Comparison of ENCODE assay signal across 35 mouse cellular contexts in the genomic region with DNA sequence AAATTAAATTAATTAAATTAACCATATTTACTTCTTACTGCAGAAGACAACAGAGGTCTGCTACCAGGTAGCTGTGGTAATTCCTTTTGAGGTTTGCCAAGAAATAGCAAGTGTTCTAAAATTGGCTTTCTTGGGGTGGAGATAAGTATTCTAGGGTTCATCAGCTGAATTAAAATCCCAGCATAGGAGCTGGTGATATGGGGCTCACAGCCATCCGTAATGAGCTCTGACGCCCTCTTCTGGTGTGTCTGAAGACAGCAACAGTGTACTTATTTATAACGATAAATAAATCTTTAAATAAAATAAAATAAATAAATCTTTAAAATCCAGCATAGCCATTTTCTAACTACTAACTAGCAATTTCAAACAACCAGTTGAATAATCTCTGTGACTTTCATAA. TPM values are rescaled to one million over a fixed set of nuclear protein-coding genes. Genes with fewer than 3 reads are reported as not detected.
A peak's percentile ranks its signal among the peaks of the same experiment; 100 is the strongest.
DNase-seq lines count a peak whose midpoint lies in the region; ATAC-seq and TF ChIP-seq lines count a peak whose summit lies in the region.
"Had no signal": no experiment of that assay in that cellular context is flagged by ENCODE, and none has a peak within 500 bp of the region (broad histone marks: within the 10 kb centered on the region; RNA-seq: fewer than 3 reads in every experiment).

No protein-coding gene starts in this region.

- no peaks in the 10 kb centered on the region for H3K9me3 ChIP-seq in forebrain, embryonic 10.5 days
- H3K9me3 ChIP-seq in forebrain, embryonic 13.5 days (replicated peaks) = no peaks in the 10 kb centered on the region
- H3K9me3 ChIP-seq in midbrain, embryonic 10.5 days (replicated peaks) = no peaks in the 10 kb centered on the region
- no peaks in the 10 kb centered on the region for H3K9me3 ChIP-seq in midbrain, embryonic 14.5 days (ENCODE audit: control insufficient read depth, low read length)
- H3K9me3 ChIP-seq in liver, embryonic 14.5 days (ENCODE audit: control insufficient read depth, low read length) = no peaks in the 10 kb centered on the region
- H3K9me3 ChIP-seq: embryonic facial prominence, embryonic 13.5 days; G1E; heart, embryonic 12.5 days; kidney, embryonic 15.5 days; limb, embryonic 13.5 days; midbrain, embryonic 12.5 days; neural tube, embryonic 13.5 days had no signal

- no peak overlapping the region for H3K9ac ChIP-seq in forebrain, embryonic 13.5 days
- H3K9ac ChIP-seq in midbrain, embryonic 14.5 days (replicated peaks; ENCODE audit: low read length) = no peak overlapping the region
- no peak overlapping the region for H3K9ac ChIP-seq in liver, embryonic 14.5 days (replicated peaks)
- H3K9ac ChIP-seq: heart, embryonic 12.5 days; hindbrain, embryonic 14.5 days; kidney, embryonic 15.5 days; limb, embryonic 13.5 days; midbrain, embryonic 12.5 days had no signal

- peaks cover 38% of the 10 kb centered on the region for H3K4me1 ChIP-seq in forebrain, embryonic 10.5 days
- peaks cover 14% of the 10 kb centered on the region for H3K4me1 ChIP-seq in forebrain, embryonic 13.5 days
- H3K4me1 ChIP-seq in midbrain, embryonic 10.5 days = peaks cover 30% of the 10 kb centered on the region
- peaks cover 7% of the 10 kb centered on the region; the same call in 1 of the 2 replicates for H3K4me1 ChIP-seq in midbrain, embryonic 14.5 days (ENCODE audit: control insufficient read depth, insufficient read depth, low read length)
- H3K4me1 ChIP-seq in liver, embryonic 14.5 days (replicated peaks; ENCODE audit: control insufficient read depth in 2 of 2, insufficient read depth in 2 of 2, low read length in 1 of 2) = peaks cover 26% of the 10 kb centered on the region in 2 experiments

- DNase-seq in forebrain, embryonic 10.5 days (ENCODE audit: extremely low spot score, low spot score) = peak; percentile 7
- no peak for DNase-seq in layer of hippocampus, adult 2 months (ENCODE audit: low spot score in 2 of 2)
- DNase-seq in layer of hippocampus, adult 9-11 months = no peak
- no peak for DNase-seq in midbrain, embryonic 10.5 days (ENCODE audit: low spot score)
- DNase-seq in midbrain, embryonic 14.5 days = no peak
- no peak for DNase-seq in liver, embryonic 14.5 days (ENCODE audit: low read depth in 3 of 3, low spot score in 3 of 3)
- no peak for DNase-seq in embryo, embryonic 9.5 days (ENCODE audit: extremely low spot score)
- DNase-seq: cerebellum, adult 2 months; cerebellum, postnatal 25 days; gastrocnemius, postnatal 25 days; heart, adult 18-20 months; kidney, adult 18-20 months; kidney, postnatal 25 days; lung, postnatal 36 days; right cerebral cortex, postnatal 4 days; thymus, postnatal 25 days had no signal

- no peak overlapping the region for H3K4me3 ChIP-seq in forebrain, embryonic 10.5 days
- no peak overlapping the region for H3K4me3 ChIP-seq in forebrain, embryonic 13.5 days
- H3K4me3 ChIP-seq in layer of hippocampus, adult 2 months = no peak overlapping the region
- H3K4me3 ChIP-seq in midbrain, embryonic 10.5 days = no peak overlapping the region
- H3K4me3 ChIP-seq in midbrain, embryonic 14.5 days (replicated peaks; ENCODE audit: low read depth, low read length) = no peak overlapping the region
- no peak overlapping the region for H3K4me3 ChIP-seq in liver, embryonic 14.5 days (ENCODE audit: insufficient read depth in 1 of 2, low read depth in 2 of 2, low read length in 2 of 2)
- H3K4me3 ChIP-seq: embryonic facial prominence, embryonic 13.5 days; heart, embryonic 12.5 days; kidney, embryonic 15.5 days; limb, embryonic 13.5 days; midbrain, embryonic 12.5 days; neural tube, embryonic 13.5 days had no signal

- TF ChIP-seq CTCF in layer of hippocampus, adult 2 months (conservative IDR thresholded peaks at IDR 0.05) = peak; percentile 63
- TF ChIP-seq CTCF in liver, embryonic 14.5 days (IDR thresholded peaks at IDR 0.05; ENCODE audit: low read depth) = peak; percentile 23; the same call in 1 of the 2 replicates

- no peak for ATAC-seq in forebrain, embryonic 13.5 days
- ATAC-seq in midbrain, embryonic 14.5 days (ENCODE audit: low FRiP score, low TSS enrichment) = no peak
- ATAC-seq in liver, embryonic 14.5 days (ENCODE audit: insufficient read depth) = no peak

- H3K4me2 ChIP-seq in forebrain, embryonic 13.5 days = no peak overlapping the region
- no peak overlapping the region for H3K4me2 ChIP-seq in midbrain, embryonic 14.5 days (ENCODE audit: low read length)
- no peak overlapping the region for H3K4me2 ChIP-seq in liver, embryonic 14.5 days (ENCODE audit: low read depth)
- H3K4me2 ChIP-seq: embryonic facial prominence, embryonic 13.5 days; heart, embryonic 12.5 days; hindbrain, embryonic 14.5 days; kidney, embryonic 15.5 days; midbrain, embryonic 12.5 days had no signal

- 73% methylated on average over 3 of the region's 3 CpGs for whole genome bisulfite sequencing in forebrain, embryonic 10.5 days
- WGBS in forebrain, embryonic 13.5 days = 70% methylated on average over 3 of the region's 3 CpGs
- whole genome bisulfite sequencing in midbrain, embryonic 10.5 days = 70% methylated on average over 3 of the region's 3 CpGs
- WGBS in midbrain, embryonic 14.5 days = 67% methylated on average over 3 of the region's 3 CpGs
- 52% methylated on average over 3 of the region's 3 CpGs for WGBS in liver, embryonic 14.5 days (ENCODE audit: insufficient replicate concordance)

- H3K27me3 ChIP-seq in forebrain, embryonic 10.5 days (ENCODE audit: poor library complexity, severe bottlenecking) = no peaks in the 10 kb centered on the region
- no peaks in the 10 kb centered on the region for H3K27me3 ChIP-seq in forebrain, embryonic 13.5 days
- no peaks in the 10 kb centered on the region for H3K27me3 ChIP-seq in midbrain, embryonic 10.5 days (ENCODE audit: low read depth, poor library complexity, severe bottlenecking)
- H3K27me3 ChIP-seq in midbrain, embryonic 14.5 days (ENCODE audit: control insufficient read depth, insufficient read depth, low read length) = no peaks in the 10 kb centered on the region
- no peaks in the 10 kb centered on the region for H3K27me3 ChIP-seq in liver, embryonic 14.5 days (ENCODE audit: control insufficient read depth, insufficient read depth, low read length)
- H3K27me3 ChIP-seq: CH12.LX; embryonic facial prominence, embryonic 13.5 days; kidney, embryonic 15.5 days; limb, embryonic 13.5 days; midbrain, embryonic 12.5 days; neural tube, embryonic 13.5 days had no signal

- H3K27ac ChIP-seq in forebrain, embryonic 10.5 days = peak overlapping the region; percentile 90; the same call in 1 of the 2 replicates
- H3K27ac ChIP-seq in forebrain, embryonic 13.5 days = no peak overlapping the region
- no peak overlapping the region for H3K27ac ChIP-seq in layer of hippocampus, adult 2 months
- H3K27ac ChIP-seq in midbrain, embryonic 10.5 days (replicated peaks) = peak overlapping the region; percentile 88; the same call in 1 of the 2 replicates
- no peak overlapping the region for H3K27ac ChIP-seq in midbrain, embryonic 14.5 days (replicated peaks; ENCODE audit: low read depth, low read length)
- H3K27ac ChIP-seq in liver, embryonic 14.5 days = no peak overlapping the region
- H3K27ac ChIP-seq: hindbrain, embryonic 14.5 days; neural tube, embryonic 13.5 days had no signal

- no peaks in the 10 kb centered on the region for H3K36me3 ChIP-seq in forebrain, embryonic 10.5 days (replicated peaks)
- H3K36me3 ChIP-seq in forebrain, embryonic 13.5 days (ENCODE audit: poor library complexity, severe bottlenecking) = no peaks in the 10 kb centered on the region
- no peaks in the 10 kb centered on the region for H3K36me3 ChIP-seq in midbrain, embryonic 10.5 days
- H3K36me3 ChIP-seq in midbrain, embryonic 14.5 days (ENCODE audit: control insufficient read depth, insufficient read depth, low read length) = no peaks in the 10 kb centered on the region
- no peaks in the 10 kb centered on the region for H3K36me3 ChIP-seq in liver, embryonic 14.5 days (replicated peaks; ENCODE audit: control insufficient read depth, insufficient read depth, low read depth)
- H3K36me3 ChIP-seq: embryonic facial prominence, embryonic 13.5 days; G1E; heart, embryonic 12.5 days; kidney, embryonic 15.5 days; limb, embryonic 13.5 days; midbrain, embryonic 12.5 days; neural tube, embryonic 13.5 days had no signal

- no peak for TF ChIP-seq EP300 in liver, embryonic 14.5 days (IDR thresholded peaks at IDR 0.05; ENCODE audit: low read depth)

RNA-seq across cellular contexts. Expression of a gene that starts 1.5 kb away (rescaled TPM):
- polyA plus RNA-seq in forebrain, embryonic 10.5 days (2016; fragmentation: Nextera tagmentation; extraction: Ambion mirVana) = 4.5 and 5.9 TPM in 2 replicates
- polyA plus RNA-seq in forebrain, embryonic 13.5 days (2015; fragmentation: Nextera tagmentation; extraction: Ambion mirVana) = 6.5 and 7.9 TPM in 2 replicates
- total RNA-seq in layer of hippocampus, adult 2 months (2021) = 100 to 1,000 TPM; 108 to 115 TPM
- 4.9 and 5.1 TPM in 2 replicates for polyA plus RNA-seq in midbrain, embryonic 10.5 days (2016; fragmentation: Nextera tagmentation; extraction: Ambion mirVana)
- 2.9 and 4.3 TPM in 2 replicates for polyA plus RNA-seq in midbrain, embryonic 14.5 days (2014; fragmentation: Nextera tagmentation; extraction: Ambion mirVana)
- polyA plus RNA-seq in liver, embryonic 14.5 days (2012; rRNA removed) = 3.5 and 6.2 TPM in 2 replicates
- 8.5 and 10.1 TPM in 2 replicates for polyA plus RNA-seq in liver, embryonic 14.5 days (2014; fragmentation: Nextera tagmentation; extraction: Ambion mirVana)

RNA-seq across cellular contexts. Expression of a gene that starts 4.2 kb away (rescaled TPM):
- not detected in 2 replicates for polyA plus RNA-seq in forebrain, embryonic 10.5 days (2016; fragmentation: Nextera tagmentation; extraction: Ambion mirVana)
- polyA plus RNA-seq in forebrain, embryonic 13.5 days (2015; fragmentation: Nextera tagmentation; extraction: Ambion mirVana) = not detected in 2 replicates
- total RNA-seq in layer of hippocampus, adult 2 months (2021) = not detected
- polyA plus RNA-seq in midbrain, embryonic 10.5 days (2016; fragmentation: Nextera tagmentation; extraction: Ambion mirVana) = not detected in 2 replicates
- polyA plus RNA-seq in midbrain, embryonic 14.5 days (2014; fragmentation: Nextera tagmentation; extraction: Ambion mirVana) = not detected in 2 replicates
- polyA plus RNA-seq in liver, embryonic 14.5 days (2012; rRNA removed) = 0.13 TPM in 1 of 2 replicates, not detected in the other
- not detected in 2 replicates for polyA plus RNA-seq in liver, embryonic 14.5 days (2014; fragmentation: Nextera tagmentation; extraction: Ambion mirVana)
- total RNA-seq: gastrocnemius, postnatal 25 days; heart, adult 18-20 months; hematopoietic stem cell, adult 5-6 weeks; layer of hippocampus, adult 18-20 months; layer of hippocampus, postnatal 25 days; left cerebral cortex, postnatal 10 days had no signal
- polyA plus RNA-seq: C2C12; cerebellum, adult 2 months; embryonic facial prominence, embryonic 13.5 days; forebrain, embryonic 11.5 days; G1E; heart, embryonic 12.5 days; heart, postnatal 0 days; hindbrain, embryonic 14.5 days; kidney, embryonic 15.5 days; liver, embryonic 16.5 days; midbrain, embryonic 12.5 days; neural tube, embryonic 13.5 days; spleen, adult 2 months had no signal

RNA-seq across cellular contexts. Expression of a gene that starts 10.9 kb away (rescaled TPM):
- polyA plus RNA-seq in forebrain, embryonic 10.5 days (2016; fragmentation: Nextera tagmentation; extraction: Ambion mirVana) = 1.3 and 1.5 TPM in 2 replicates
- polyA plus RNA-seq in forebrain, embryonic 13.5 days (2015; fragmentation: Nextera tagmentation; extraction: Ambion mirVana) = 2.2 and 2.8 TPM in 2 replicates
- 1 to 10 TPM; 3.2 to 3.6 TPM for total RNA-seq in layer of hippocampus, adult 2 months (2021)
- 2.3 and 2.5 TPM in 2 replicates for polyA plus RNA-seq in midbrain, embryonic 10.5 days (2016; fragmentation: Nextera tagmentation; extraction: Ambion mirVana)
- polyA plus RNA-seq in midbrain, embryonic 14.5 days (2014; fragmentation: Nextera tagmentation; extraction: Ambion mirVana) = 0.77 and 3.9 TPM in 2 replicates
- 2.8 and 3.4 TPM in 2 replicates for polyA plus RNA-seq in liver, embryonic 14.5 days (2012; rRNA removed)
- polyA plus RNA-seq in liver, embryonic 14.5 days (2014; fragmentation: Nextera tagmentation; extraction: Ambion mirVana) = 10.8 and 12.2 TPM in 2 replicates
- polyA plus RNA-seq: G1E had no signal

RNA-seq across cellular contexts. Expression of a gene that starts 15.8 kb away (rescaled TPM):
- 17.2 and 19.3 TPM in 2 replicates for polyA plus RNA-seq in forebrain, embryonic 10.5 days (2016; fragmentation: Nextera tagmentation; extraction: Ambion mirVana)
- polyA plus RNA-seq in forebrain, embryonic 13.5 days (2015; fragmentation: Nextera tagmentation; extraction: Ambion mirVana) = 34.1 and 41.4 TPM in 2 replicates
- 10 to 100 TPM; 45.1 to 50.2 TPM for total RNA-seq in layer of hippocampus, adult 2 months (2021)
- polyA plus RNA-seq in midbrain, embryonic 10.5 days (2016; fragmentation: Nextera tagmentation; extraction: Ambion mirVana) = 22.1 and 23.9 TPM in 2 replicates
- polyA plus RNA-seq in midbrain, embryonic 14.5 days (2014; fragmentation: Nextera tagmentation; extraction: Ambion mirVana) = 13.1 and 17.3 TPM in 2 replicates
- polyA plus RNA-seq in liver, embryonic 14.5 days (2012; rRNA removed) = 67.1 and 79.7 TPM in 2 replicates
- 104 and 106 TPM in 2 replicates for polyA plus RNA-seq in liver, embryonic 14.5 days (2014; fragmentation: Nextera tagmentation; extraction: Ambion mirVana)

RNA-seq across cellular contexts. Expression of a gene that starts 16.0 kb away (rescaled TPM):
- 1.00 and 1.1 TPM in 2 replicates for polyA plus RNA-seq in forebrain, embryonic 10.5 days (2016; fragmentation: Nextera tagmentation; extraction: Ambion mirVana)
- polyA plus RNA-seq in forebrain, embryonic 13.5 days (2015; fragmentation: Nextera tagmentation; extraction: Ambion mirVana) = 1.0 and 1.3 TPM in 2 replicates
- total RNA-seq in layer of hippocampus, adult 2 months (2021) = 1 to 10 TPM; 2.9 to 4.0 TPM
- polyA plus RNA-seq in midbrain, embryonic 10.5 days (2016; fragmentation: Nextera tagmentation; extraction: Ambion mirVana) = 1.3 TPM in 2 replicates
- polyA plus RNA-seq in midbrain, embryonic 14.5 days (2014; fragmentation: Nextera tagmentation; extraction: Ambion mirVana) = 0.57 and 0.67 TPM in 2 replicates
- 1.5 and 1.8 TPM in 2 replicates for polyA plus RNA-seq in liver, embryonic 14.5 days (2012; rRNA removed)
- polyA plus RNA-seq in liver, embryonic 14.5 days (2014; fragmentation: Nextera tagmentation; extraction: Ambion mirVana) = 1.1 and 1.3 TPM in 2 replicates

Comparison
In these comparisons a context has a peak if more than half of its experiments do, and no peak if none do; other contexts are left out.
1. H3K27ac ChIP-seq: peak in forebrain, embryonic 10.5 days (single experiment) and midbrain, embryonic 10.5 days (single experiment); none in forebrain, embryonic 13.5 days (single experiment), layer of hippocampus, adult 2 months (single experiment), midbrain, embryonic 14.5 days (single experiment) and liver, embryonic 14.5 days (single experiment).